Mouse (Mus musculus) embryonic facial prominence, embryonic 13.5 days (tissue): ENCODE measurements around the gene Defa22. TPM values are rescaled to one million over a fixed set of nuclear protein-coding genes. Genes with fewer than 3 reads are reported as not detected.
"Not testable (repeated sequence)": the region's sequence is repeated elsewhere in the genome, so short reads cannot be mapped to it uniquely, and the experiment has no call there.

Source experiments
- ATAC-seq: fragments of 200-750 bp; cut with Nextera tagmentation; 2 replicates; pipeline ENCODE4 v1.8.0; 2017; ENCODE audit warnings: low read depth; ENCODE audit not compliant: insufficient number of reproducible peaks, insufficient read depth, low FRiP score, low TSS enrichment
- H3K27ac ChIP-seq: fragments of 300-500 bp; sonication (generic); 2 replicates; pipeline ENCODE4 v1.5.1; 2015; ENCODE audit warnings: moderate library complexity, mild to moderate bottlenecking, inconsistent platforms
- H3K27me3 ChIP-seq: fragments of 300-500 bp; sonication (generic); 2 replicates; pipeline ENCODE4 v1.6.1; 2015; ENCODE audit warnings: mild to moderate bottlenecking, inconsistent platforms
- H3K36me3 ChIP-seq: fragments of 300-500 bp; sonication (generic); 2 replicates; pipeline ENCODE4 v1.6.1; 2015; ENCODE audit warnings: mild to moderate bottlenecking, inconsistent platforms
- H3K4me1 ChIP-seq: fragments of 300-500 bp; sonication (generic); 2 replicates; pipeline ENCODE4 v1.6.1; 2015; ENCODE audit warnings: inconsistent platforms
- H3K4me2 ChIP-seq: fragments of 300-500 bp; sonication (generic); 2 replicates; pipeline ENCODE4 v1.6.1; 2015; ENCODE audit warnings: moderate library complexity, mild to moderate bottlenecking, inconsistent platforms
- H3K4me3 ChIP-seq: fragments of 300-500 bp; sonication (generic); 2 replicates; pipeline ENCODE4 v1.5.1; 2015; ENCODE audit warnings: mild to moderate bottlenecking, inconsistent platforms
- H3K9ac ChIP-seq: fragments of 300-500 bp; sonication (generic); 2 replicates; pipeline ENCODE4 v1.6.1; 2015; ENCODE audit warnings: mild to moderate bottlenecking, inconsistent platforms
- H3K9me3 ChIP-seq: fragments of 300-500 bp; sonication (generic); 2 replicates; pipeline ENCODE4 v1.6.1; 2016; ENCODE audit warnings: inconsistent platforms
- WGBS: fragments of 180-500 bp; shearing (Covaris S2); methylation state at CpG from one replicate; pipeline ENCODE4 v1.1.7; 2015; ENCODE audit warnings: mixed read lengths; 5-methylcytosine and 5-hydroxymethylcytosine counted together
- polyA plus RNA-seq: library from polyadenylated mRNA; unstranded; fragments of >200 nt; fragmentation: Nextera tagmentation; extraction: Ambion mirVana; gene quantifications from 2 replicates; pipeline ENCODE4 v1.2.1, GENCODE M21; 2015

Gene Defa22
- polyA plus RNA-seq: 1.8 TPM in 1 of 2 replicates, not detected in the other

DNA sequence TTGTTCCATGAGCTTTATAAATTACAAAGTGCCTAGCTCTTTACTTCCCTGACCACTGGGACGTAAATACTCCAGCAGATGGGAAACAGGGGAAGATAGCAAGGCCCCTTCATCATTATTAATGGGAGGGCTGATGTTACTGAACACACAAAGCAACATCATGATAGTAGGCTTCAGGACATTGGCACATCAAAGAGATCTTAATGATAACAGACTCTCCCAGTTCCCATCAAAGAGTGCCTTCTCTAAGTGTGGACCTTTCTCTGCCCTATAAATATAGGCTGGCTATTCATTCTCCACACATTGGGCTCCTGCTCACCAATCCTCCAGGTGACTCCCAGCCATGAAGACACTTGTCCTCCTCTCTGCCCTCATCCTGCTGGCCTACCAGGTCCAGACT is at the start of gene Defa22:
Gene Defa22 (plus strand): TSS at position 301 of the 400 bp plus-strand sequence.
- not testable (repeated sequence) for H3K27me3 ChIP-seq, H3K9ac ChIP-seq, H3K4me1 ChIP-seq, H3K36me3 ChIP-seq, H3K27ac ChIP-seq, H3K4me3 ChIP-seq, H3K4me2 ChIP-seq, ATAC-seq, H3K9me3 ChIP-seq
- no CpG with 5 or more reads among the region's 1 CpGs for WGBS

- not testable (repeated sequence) for H3K27me3 ChIP-seq, H3K4me2 ChIP-seq, H3K4me3 ChIP-seq, H3K4me1 ChIP-seq, ATAC-seq, H3K9me3 ChIP-seq, H3K36me3 ChIP-seq, H3K9ac ChIP-seq, H3K27ac ChIP-seq
- 57% methylated on average over 3 of the region's 3 CpGs for WGBS
Measured at GRCm38 (mm10) chr8:21134342-21134741, 27.7 kb upstream of the Defa22 start, which contains the start of gene Defa30. Gene Defa30 (plus strand): TSS chr8:21134642.

DNA sequence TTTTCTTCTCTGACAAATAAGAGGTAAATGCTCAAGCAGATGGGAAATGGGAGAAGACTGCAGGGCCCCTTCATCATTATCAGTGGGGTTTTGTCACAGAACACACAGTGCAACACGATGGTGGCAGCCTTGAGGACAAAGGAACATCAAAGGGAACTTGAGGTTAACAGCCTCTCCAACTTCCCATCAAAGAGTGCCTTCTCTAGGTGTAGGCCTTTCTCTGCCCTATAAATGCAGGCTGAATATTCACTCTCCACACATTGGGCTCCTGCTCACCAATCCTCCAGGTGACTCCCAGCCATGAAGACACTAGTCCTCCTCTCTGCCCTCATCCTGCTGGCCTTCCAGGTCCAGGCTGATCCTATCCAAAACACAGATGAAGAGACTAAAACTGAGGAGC is 29.2 kb downstream of the Defa22 start, which contains the start of gene Defa31:
Gene Defa31 (plus strand): TSS at position 301 of the 400 bp plus-strand sequence.
- no CpG with 5 or more reads among the region's 1 CpGs for WGBS
- H3K9ac ChIP-seq, H3K4me3 ChIP-seq, H3K36me3 ChIP-seq, H3K27ac ChIP-seq, ATAC-seq, H3K27me3 ChIP-seq, H3K4me1 ChIP-seq, H3K4me2 ChIP-seq, H3K9me3 ChIP-seq: not testable (repeated sequence)

- not testable (repeated sequence) for H3K36me3 ChIP-seq, H3K4me2 ChIP-seq, H3K4me3 ChIP-seq, H3K27me3 ChIP-seq, ATAC-seq, H3K9me3 ChIP-seq, H3K27ac ChIP-seq, H3K4me1 ChIP-seq, H3K9ac ChIP-seq
- WGBS: no CpG with 5 or more reads among the region's 1 CpGs
Measured at GRCm38 (mm10) chr8:21201261-21201660, 39.2 kb downstream of the Defa22 start, which contains the start of gene Gm15293. Gene Gm15293 (plus strand): TSS chr8:21201561.

Other genes with a start within 250 kb of the Defa22 start
- gene Gm6040, start 240.2 kb upstream of the Defa22 start, polyA plus RNA-seq: not detected in 2 replicates
- not detected in 2 replicates for gene AY761185, start 217.6 kb upstream of the Defa22 start, polyA plus RNA-seq
- 1.2 TPM in 1 of 2 replicates, not detected in the other for gene Defa21, start 136.7 kb upstream of the Defa22 start, polyA plus RNA-seq
- not detected in 2 replicates for gene Defa23, start 107.2 kb upstream of the Defa22 start, polyA plus RNA-seq
- gene Defa35, start 97.2 kb upstream of the Defa22 start, polyA plus RNA-seq: not detected in 2 replicates
- gene Defa25, start 77.8 kb upstream of the Defa22 start, polyA plus RNA-seq: not detected in 2 replicates
- not detected in 2 replicates for gene Gm14851, start 66.2 kb upstream of the Defa22 start, polyA plus RNA-seq
- not detected in 2 replicates for gene Defa30, start 27.6 kb upstream of the Defa22 start, polyA plus RNA-seq
- gene Defa31, start 29.3 kb downstream of the Defa22 start, polyA plus RNA-seq: not detected in 2 replicates
- not detected in 2 replicates for gene Gm15293, start 39.3 kb downstream of the Defa22 start, polyA plus RNA-seq
- not detected in 2 replicates for gene Gm15292, start 87.5 kb downstream of the Defa22 start, polyA plus RNA-seq
- gene Defa27, start 153.3 kb downstream of the Defa22 start, polyA plus RNA-seq: not detected in 2 replicates
- not detected in 2 replicates for gene Defa29, start 164.7 kb downstream of the Defa22 start, polyA plus RNA-seq
- gene Defa2, start 216.2 kb downstream of the Defa22 start, polyA plus RNA-seq: 2.1 TPM in 1 of 2 replicates, not detected in the other
- gene Defa33, start 229.5 kb downstream of the Defa22 start, polyA plus RNA-seq: 1.1 TPM in 1 of 2 replicates, not detected in the other